Mouse (Mus musculus): Measurements from ENCODE around the gene Zbtb45. TPM values are rescaled to one million over a fixed set of nuclear protein-coding genes. Genes with fewer than 3 reads are reported as not detected.

Gene Zbtb45
- total and polyA plus RNA-seq, 3 experiments: 6.8 to 14.1 (median 9.3) TPM

DNA sequence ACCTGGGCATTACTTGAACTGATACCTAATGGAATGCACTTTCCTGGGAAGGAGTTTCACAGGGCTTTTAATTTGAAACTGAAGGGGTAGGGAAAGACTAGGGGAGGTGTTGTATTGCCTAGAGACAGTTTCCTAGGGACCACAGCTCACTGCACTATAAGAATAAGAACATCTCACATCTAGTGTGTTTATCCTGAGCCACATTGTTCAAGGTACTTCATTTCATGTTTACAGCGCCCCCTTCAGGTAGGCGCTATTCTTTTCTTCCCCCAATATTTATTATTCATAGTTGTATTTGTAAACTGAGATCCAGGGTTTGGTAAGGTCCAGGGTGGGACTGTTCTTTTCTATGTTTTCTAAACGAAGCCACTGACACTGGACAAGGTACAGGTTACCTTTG lies 17.6 kb downstream of the Zbtb45 start:
- DNase-seq: no peak
- intact Hi-C loops (cut with DNase I): loop anchor here (2.0 kb wide), 1 partner anchor 81 kb away; no protein-coding TSS in a partner anchor

DNA sequence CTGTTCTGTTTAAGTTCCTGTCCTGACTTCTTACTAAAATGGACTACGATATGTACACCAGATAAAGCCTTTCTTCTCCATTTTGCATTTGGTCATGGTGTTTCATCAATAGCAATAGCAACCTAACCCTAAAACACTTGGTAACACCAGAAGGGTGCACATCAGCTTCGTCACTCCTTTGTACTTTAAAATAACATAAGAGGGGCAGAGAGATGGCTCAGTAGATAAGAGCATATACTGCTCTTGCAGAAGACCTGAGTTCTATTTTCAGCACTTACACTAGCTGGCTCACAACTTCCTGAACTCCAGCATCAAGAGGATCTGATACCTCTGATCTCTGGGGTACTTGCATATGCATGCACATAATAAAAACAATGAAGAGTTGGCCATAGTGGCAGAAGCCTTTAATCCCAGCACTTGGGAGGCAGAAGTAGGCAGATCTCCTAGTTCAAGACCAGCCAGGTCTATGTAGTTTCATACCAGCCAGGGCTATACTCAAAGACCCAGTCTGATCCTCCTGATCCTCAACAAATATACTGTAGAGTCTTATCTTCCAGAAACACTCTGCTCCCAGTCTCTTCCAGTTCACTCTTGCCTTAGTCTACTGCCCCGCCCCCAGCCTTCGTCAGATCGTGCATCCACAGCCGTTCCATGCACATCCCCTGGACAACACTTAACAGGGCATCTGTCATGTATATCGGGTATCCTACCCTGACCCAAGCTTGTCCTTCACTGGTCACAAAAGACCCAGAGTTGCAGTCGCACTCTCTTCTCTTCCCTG lies 22.2 kb downstream of the Zbtb45 start:
- Histone ChIP-seq H3K4me1 (ENCODE audit: control insufficient read depth, insufficient read depth, low read length) (no peaks in the 10 kb centered on the region), H3K4me3 (no peak overlapping the region), H3K9ac (ENCODE audit: low read depth, low read length) (no peak overlapping the region), H3K27me3 (ENCODE audit: control insufficient read depth, insufficient read depth, low read length) (no peaks in the 10 kb centered on the region), H3K27ac (no peak overlapping the region), H3K36me3 (ENCODE audit: control insufficient read depth, insufficient read depth, low read length) (no peaks in the 10 kb centered on the region), H3K79me2 (replicated peaks; ENCODE audit: control insufficient read depth, insufficient read depth, low read length) (no peaks in the 10 kb centered on the region)
- no peak for DNase-seq
- TF ChIP-seq CTCF (IDR thresholded peaks at IDR 0.05): no peak
- TF ChIP-seq POLR2A (IDR thresholded peaks at IDR 0.05; ENCODE audit: insufficient read depth, low read depth, low read length): no peak
- TF ChIP-seq EP300 (IDR thresholded peaks at IDR 0.05; ENCODE audit: insufficient read depth, low read depth, low read length): no peak
- intact Hi-C loops (cut with DNase I): no loop called here
- 70% methylated on average over 8 of the region's 8 CpGs for WGBS

More for the DNA sequence above, 17.6 kb downstream of the Zbtb45 start:
- H3K9ac ChIP-seq (ENCODE audit: low read depth, low read length): no peak overlapping the region
- peaks cover 1% of the 10 kb centered on the region; the same call in 1 of the 2 replicates for H3K27me3 ChIP-seq (ENCODE audit: control insufficient read depth, insufficient read depth, low read length)
- H3K79me2 ChIP-seq (replicated peaks; ENCODE audit: control insufficient read depth, insufficient read depth, low read length): no peaks in the 10 kb centered on the region
- TF ChIP-seq CTCF (IDR thresholded peaks at IDR 0.05) (peak; percentile 74), EP300 (IDR thresholded peaks at IDR 0.05; ENCODE audit: insufficient read depth, low read depth, low read length) (no peak)
- H3K27ac ChIP-seq: no peak overlapping the region
- H3K4me3 ChIP-seq: no peak overlapping the region
- H3K4me1 ChIP-seq (ENCODE audit: control insufficient read depth, insufficient read depth, low read length): no peaks in the 10 kb centered on the region
- WGBS: 3% methylated on average over 3 of the region's 3 CpGs
- no peaks in the 10 kb centered on the region for H3K36me3 ChIP-seq (ENCODE audit: control insufficient read depth, insufficient read depth, low read length)

DNA sequence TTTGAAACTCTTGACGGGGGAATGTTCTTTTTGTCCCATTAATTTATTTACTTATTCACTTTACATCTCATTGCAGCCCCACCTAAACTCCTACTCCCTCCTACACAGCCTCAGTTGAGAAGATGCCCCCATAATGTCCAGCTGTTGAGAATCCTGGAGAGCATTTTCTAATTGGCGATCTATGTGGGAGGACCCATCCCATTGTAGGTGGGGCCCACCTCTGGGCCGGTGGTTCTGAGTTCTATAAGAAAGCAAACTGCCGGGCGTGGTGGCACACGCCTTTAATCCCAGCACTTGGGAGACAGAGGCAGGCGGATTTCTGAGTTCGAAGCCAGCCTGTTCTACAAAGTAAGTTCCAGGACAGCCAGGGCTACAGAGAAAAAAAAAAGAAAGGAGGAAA lies 22.9 kb downstream of the Zbtb45 start:
- DNase-seq: no peak
- Histone ChIP-seq H3K27me3 (ENCODE audit: control insufficient read depth, insufficient read depth, low read length) (no peaks in the 10 kb centered on the region), H3K4me1 (ENCODE audit: control insufficient read depth, insufficient read depth, low read length) (no peaks in the 10 kb centered on the region), H3K36me3 (ENCODE audit: control insufficient read depth, insufficient read depth, low read length) (no peaks in the 10 kb centered on the region), H3K79me2 (replicated peaks; ENCODE audit: control insufficient read depth, insufficient read depth, low read length) (no peaks in the 10 kb centered on the region), H3K4me3 (no peak overlapping the region), H3K27ac (no peak overlapping the region), H3K9ac (ENCODE audit: low read depth, low read length) (no peak overlapping the region)
- intact Hi-C loops (cut with DNase I): no loop called here
- TF ChIP-seq CTCF (IDR thresholded peaks at IDR 0.05) (no peak), EP300 (IDR thresholded peaks at IDR 0.05; ENCODE audit: insufficient read depth, low read depth, low read length) (no peak), POLR2A (IDR thresholded peaks at IDR 0.05; ENCODE audit: insufficient read depth, low read depth, low read length) (no peak)
- WGBS: 77% methylated on average over 8 of the region's 8 CpGs

DNA sequence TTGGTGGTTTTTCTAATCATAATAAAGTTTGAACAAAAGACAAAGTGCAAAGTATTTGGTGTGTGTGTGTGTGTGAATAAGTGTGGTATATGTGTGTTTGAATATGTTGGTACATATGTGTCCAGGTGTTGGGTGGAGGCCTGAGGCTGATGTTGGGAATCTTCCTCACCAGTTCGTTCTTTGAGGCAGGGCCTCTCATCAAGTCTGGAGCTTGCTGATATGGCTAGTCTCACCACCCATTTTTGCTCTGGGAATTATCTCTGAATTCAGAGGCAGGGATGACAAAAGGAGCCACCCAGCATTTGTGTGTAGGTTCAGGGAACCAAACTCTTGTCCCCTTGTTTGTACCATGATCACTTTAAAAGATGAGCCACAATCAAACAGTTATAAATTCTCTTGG lies 24.1 kb downstream of the Zbtb45 start:
- 77% methylated on average over 1 of the region's 1 CpGs for WGBS
- Histone ChIP-seq H3K27ac (no peak overlapping the region), H3K9ac (ENCODE audit: low read depth, low read length) (no peak overlapping the region), H3K4me3 (no peak overlapping the region), H3K27me3 (ENCODE audit: control insufficient read depth, insufficient read depth, low read length) (no peaks in the 10 kb centered on the region), H3K36me3 (ENCODE audit: control insufficient read depth, insufficient read depth, low read length) (no peaks in the 10 kb centered on the region), H3K4me1 (ENCODE audit: control insufficient read depth, insufficient read depth, low read length) (no peaks in the 10 kb centered on the region), H3K79me2 (replicated peaks; ENCODE audit: control insufficient read depth, insufficient read depth, low read length) (no peaks in the 10 kb centered on the region)
- no peak for DNase-seq
- no peak for TF ChIP-seq POLR2A (IDR thresholded peaks at IDR 0.05; ENCODE audit: insufficient read depth, low read depth, low read length)
- intact Hi-C loops (cut with DNase I): no loop called here

DNA sequence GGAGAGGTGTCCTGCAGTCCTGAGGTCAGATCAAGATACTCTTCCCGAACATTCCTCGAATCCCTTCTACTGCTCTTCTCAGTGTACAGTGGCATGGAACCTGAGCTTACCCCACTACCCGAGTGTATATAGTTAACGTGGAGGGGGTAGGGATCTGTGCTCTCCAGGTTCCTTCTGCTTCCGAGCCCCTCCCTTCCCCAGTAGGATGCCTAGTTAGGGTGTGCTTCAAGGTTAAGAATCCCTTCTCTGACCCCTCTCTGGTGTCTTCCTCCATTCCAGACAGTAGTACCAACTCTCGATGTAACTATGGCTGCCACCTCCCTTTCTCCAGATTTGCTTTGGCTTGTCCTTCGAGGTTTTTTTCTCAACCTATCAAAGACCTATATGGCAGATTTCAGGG lies 29.5 kb downstream of the Zbtb45 start:
- TF ChIP-seq EP300 (IDR thresholded peaks at IDR 0.05; ENCODE audit: insufficient read depth, low read depth, low read length): no peak
- no peak for TF ChIP-seq CTCF (IDR thresholded peaks at IDR 0.05)
- TF ChIP-seq POLR2A (IDR thresholded peaks at IDR 0.05; ENCODE audit: insufficient read depth, low read depth, low read length): no peak
- intact Hi-C loops (cut with DNase I): no loop called here
- Histone ChIP-seq H3K9ac (ENCODE audit: low read depth, low read length) (no peak overlapping the region), H3K36me3 (ENCODE audit: control insufficient read depth, insufficient read depth, low read length) (no peaks in the 10 kb centered on the region), H3K79me2 (replicated peaks; ENCODE audit: control insufficient read depth, insufficient read depth, low read length) (no peaks in the 10 kb centered on the region), H3K27me3 (ENCODE audit: control insufficient read depth, insufficient read depth, low read length) (no peaks in the 10 kb centered on the region), H3K4me1 (ENCODE audit: control insufficient read depth, insufficient read depth, low read length) (peaks cover 3% of the 10 kb centered on the region), H3K27ac (no peak overlapping the region), H3K4me3 (no peak overlapping the region)
- 84% methylated on average over 7 of the region's 7 CpGs for WGBS
- no peak for DNase-seq

DNA sequence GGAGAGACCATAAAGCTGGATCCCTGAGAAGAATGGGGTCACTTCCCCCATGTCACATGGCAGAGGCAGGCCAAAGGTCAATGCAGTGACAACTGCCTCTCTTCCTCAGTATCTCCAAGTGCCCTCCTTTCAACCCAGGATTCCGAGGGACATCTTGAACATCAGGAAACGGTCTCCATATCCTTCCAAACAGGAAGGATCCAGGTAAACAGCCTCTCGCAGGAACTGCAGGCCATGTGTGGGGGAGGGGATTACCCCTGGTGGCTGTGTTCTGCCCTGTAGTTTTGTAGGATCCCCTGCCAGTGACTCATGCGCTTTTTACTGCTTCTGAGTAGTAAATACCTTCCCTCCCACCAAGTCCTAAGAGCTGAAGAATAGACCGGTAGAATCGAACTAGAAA lies 30.1 kb downstream of the Zbtb45 start:
- intact Hi-C loops (cut with DNase I): loop anchor here (2.0 to 5.0 kb wide), 2 partner anchors 31 to 57 kb away; partner anchors contain the start of gene Rps5
- peaks cover 3% of the 10 kb centered on the region for H3K4me1 ChIP-seq (ENCODE audit: control insufficient read depth, insufficient read depth, low read length)

More for the DNA sequence above, 30.1 kb downstream of the Zbtb45 start:
- no peaks in the 10 kb centered on the region for H3K36me3 ChIP-seq (ENCODE audit: control insufficient read depth, insufficient read depth, low read length)
- H3K9ac ChIP-seq (ENCODE audit: low read depth, low read length): no peak overlapping the region
- no peak overlapping the region for H3K4me3 ChIP-seq
- no peaks in the 10 kb centered on the region for H3K27me3 ChIP-seq (ENCODE audit: control insufficient read depth, insufficient read depth, low read length)
- no peaks in the 10 kb centered on the region for H3K79me2 ChIP-seq (replicated peaks; ENCODE audit: control insufficient read depth, insufficient read depth, low read length)
- TF ChIP-seq POLR2A (IDR thresholded peaks at IDR 0.05; ENCODE audit: insufficient read depth, low read depth, low read length) (no peak), EP300 (IDR thresholded peaks at IDR 0.05; ENCODE audit: insufficient read depth, low read depth, low read length) (no peak)
- no peak overlapping the region for H3K27ac ChIP-seq
- 59% methylated on average over 6 of the region's 6 CpGs for WGBS
- no peak for DNase-seq
